Mouse (Mus musculus): Measurements from ENCODE around the gene Slc7a5. TPM values are rescaled to one million over a fixed set of nuclear protein-coding genes. Genes with fewer than 3 reads are reported as not detected.

Slc7a5 gene
- polyA plus RNA-seq, 1 experiment from 2014 or later: 18.7 TPM

DNA sequence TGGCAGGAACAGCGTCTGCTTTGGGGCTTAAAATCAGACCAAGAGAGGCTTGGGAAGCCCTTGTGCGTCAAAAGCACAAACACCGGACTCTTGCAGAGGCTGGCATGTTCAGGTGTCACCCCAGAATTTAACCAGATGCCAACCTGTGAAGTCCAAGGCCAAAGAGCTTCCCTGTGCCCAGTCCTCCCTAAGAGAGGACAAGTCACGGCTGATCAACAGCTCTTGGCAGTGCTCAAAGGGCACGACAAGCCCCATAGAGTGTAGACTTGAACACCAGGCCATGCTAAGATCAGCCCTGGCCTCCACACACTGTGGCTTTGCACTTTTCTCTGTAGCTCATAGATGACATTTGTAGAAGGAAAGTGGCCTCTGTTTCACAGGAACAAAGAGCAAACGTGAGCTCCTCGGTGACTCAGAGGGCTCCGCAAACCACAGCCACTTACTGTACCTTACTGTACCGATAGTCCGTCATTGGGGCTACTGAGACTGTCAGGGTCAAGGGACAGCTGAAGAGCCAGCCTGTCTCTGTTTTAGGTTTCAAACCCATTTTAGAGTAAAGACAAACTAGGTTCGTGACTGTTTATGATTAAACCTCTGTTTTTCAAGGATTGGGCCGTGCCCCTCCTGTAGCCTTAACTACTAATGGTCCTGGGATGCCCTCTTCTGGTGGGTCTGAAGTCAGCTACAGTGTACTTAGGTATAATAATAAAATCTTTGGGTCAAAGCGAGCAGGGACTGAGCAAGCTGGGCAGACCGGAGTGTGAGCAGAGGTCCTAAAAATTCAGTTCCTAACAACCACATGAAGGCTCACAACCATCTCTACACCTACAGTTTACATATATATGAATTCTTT is 25.4 kb upstream of the Slc7a5 start:
- DNase-seq (ENCODE audit: low spot score): no peak
- Histone ChIP-seq H3K4me1 (peaks cover 15% of the 10 kb centered on the region), H3K27me3 (replicated peaks; ENCODE audit: low read depth, poor library complexity, severe bottlenecking) (no peaks in the 10 kb centered on the region), H3K9me3 (no peaks in the 10 kb centered on the region), H3K36me3 (replicated peaks) (no peaks in the 10 kb centered on the region), H3K27ac (replicated peaks) (no peak overlapping the region), H3K4me3 (no peak overlapping the region)
- WGBS: 84% methylated on average over 14 of the region's 14 CpGs

DNA sequence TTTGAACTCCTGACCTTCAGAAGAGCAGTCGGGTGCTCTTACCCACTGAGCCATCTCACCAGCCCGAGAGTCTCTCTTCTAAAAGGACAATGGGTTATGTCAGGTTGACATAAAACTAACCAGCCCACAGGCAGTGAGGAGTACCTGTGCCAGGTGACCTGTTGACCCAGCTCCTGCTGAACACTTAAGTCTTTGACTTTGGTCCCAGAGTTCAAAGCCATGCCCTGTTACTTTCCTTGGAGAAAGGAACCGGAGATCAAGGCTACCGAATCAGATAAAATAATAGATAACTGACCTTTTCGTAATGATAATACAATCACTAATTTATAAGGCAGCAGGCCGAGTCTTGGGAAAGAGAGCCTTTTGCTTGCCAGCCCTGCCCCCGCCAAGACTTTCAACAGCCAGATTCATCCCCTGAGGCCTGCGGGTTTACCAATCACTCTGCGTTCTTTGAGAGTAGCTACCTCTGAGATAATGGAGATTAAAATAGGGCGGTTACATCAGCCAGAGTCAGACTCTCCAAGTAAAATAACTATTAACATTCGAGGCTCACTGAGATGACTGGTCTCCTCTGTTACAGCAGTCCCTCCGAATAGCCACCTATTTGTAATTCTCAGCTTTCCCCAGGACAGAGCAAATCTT is 24.7 kb upstream of the Slc7a5 start:
- H3K27me3 ChIP-seq (replicated peaks; ENCODE audit: low read depth, poor library complexity, severe bottlenecking): no peaks in the 10 kb centered on the region
- WGBS: 77% methylated on average over 12 of the region's 12 CpGs
- H3K36me3 ChIP-seq (replicated peaks): no peaks in the 10 kb centered on the region
- no peak overlapping the region for H3K4me3 ChIP-seq
- no peak for DNase-seq (ENCODE audit: low spot score)
- H3K27ac ChIP-seq (replicated peaks): no peak overlapping the region
- peaks cover 15% of the 10 kb centered on the region for H3K4me1 ChIP-seq
- H3K9me3 ChIP-seq: no peaks in the 10 kb centered on the region

DNA sequence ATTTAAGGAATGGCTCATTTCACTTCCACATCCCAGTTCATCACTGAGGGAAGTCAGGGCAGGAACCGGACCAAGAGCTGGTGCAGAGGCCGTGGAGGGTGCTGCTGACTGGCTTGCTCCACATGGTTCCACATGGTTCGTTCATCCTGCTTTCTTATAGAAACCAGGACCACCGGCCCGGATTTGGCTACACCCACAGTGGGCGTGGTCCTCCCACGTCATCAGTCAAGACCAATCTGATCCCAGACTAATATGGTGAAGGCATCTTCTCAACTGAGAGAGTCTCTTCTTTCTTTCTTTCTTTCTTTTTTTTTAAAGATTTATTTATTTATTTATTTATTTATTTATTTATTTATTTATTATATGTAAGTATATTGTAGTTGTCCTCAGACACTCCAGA is 24.1 kb upstream of the Slc7a5 start:
- DNase-seq (ENCODE audit: low spot score): no peak
- no peaks in the 10 kb centered on the region for H3K9me3 ChIP-seq
- no peak overlapping the region for H3K4me3 ChIP-seq
- no peaks in the 10 kb centered on the region for H3K36me3 ChIP-seq (replicated peaks)
- peaks cover 15% of the 10 kb centered on the region for H3K4me1 ChIP-seq
- no peak overlapping the region for H3K27ac ChIP-seq (replicated peaks)
- no peaks in the 10 kb centered on the region for H3K27me3 ChIP-seq (replicated peaks; ENCODE audit: low read depth, poor library complexity, severe bottlenecking)
- 79% methylated on average over 7 of the region's 7 CpGs for WGBS

DNA sequence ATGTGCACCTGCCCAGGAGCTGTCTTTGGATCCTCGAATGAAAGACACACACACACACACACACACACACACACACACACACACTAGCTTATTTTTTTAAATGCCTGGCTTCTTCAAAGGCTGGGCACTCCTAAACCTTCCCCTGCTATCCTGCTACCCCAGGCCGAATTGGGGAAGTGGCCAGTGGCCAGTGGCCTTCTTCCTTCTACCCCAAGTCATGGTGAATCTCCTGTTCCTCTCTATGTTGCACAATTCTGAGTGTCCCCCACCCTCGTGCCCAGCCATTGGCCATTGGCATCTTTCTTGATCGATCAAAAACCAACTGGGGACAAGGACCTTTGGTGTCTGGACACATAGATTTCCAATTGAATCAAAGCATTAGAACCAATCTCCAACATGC is 22.6 kb upstream of the Slc7a5 start:
- Histone ChIP-seq H3K27me3 (replicated peaks; ENCODE audit: low read depth, poor library complexity, severe bottlenecking) (no peaks in the 10 kb centered on the region), H3K27ac (replicated peaks) (no peak overlapping the region), H3K36me3 (replicated peaks) (no peaks in the 10 kb centered on the region), H3K4me1 (peaks cover 5% of the 10 kb centered on the region; the same call in 1 of the 2 replicates), H3K9me3 (no peaks in the 10 kb centered on the region), H3K4me3 (no peak overlapping the region)
- 87% methylated on average over 4 of the region's 4 CpGs for WGBS
- DNase-seq (ENCODE audit: low spot score): no peak

DNA sequence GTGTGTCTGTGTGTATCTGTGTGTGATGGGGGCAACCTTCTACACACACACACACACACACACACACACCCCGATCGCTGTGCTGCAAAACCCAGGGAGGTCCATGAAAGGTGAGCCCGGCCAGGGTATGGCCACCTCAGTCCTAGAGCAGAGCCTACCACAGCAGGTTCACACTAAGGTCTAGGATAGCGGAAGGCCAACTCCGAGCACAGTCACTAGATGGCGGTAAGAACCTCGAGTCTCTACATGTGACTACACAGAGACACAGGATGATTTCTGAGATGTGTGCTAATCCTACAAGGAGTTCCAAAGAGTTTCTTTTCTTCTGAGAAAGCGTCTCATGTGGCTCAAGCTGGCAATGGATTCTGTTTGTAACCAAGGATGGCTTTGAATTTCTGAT is 19.8 kb upstream of the Slc7a5 start:
- DNase-seq (ENCODE audit: low spot score): peak; percentile 34
- 47% methylated on average over 8 of the region's 8 CpGs for WGBS

DNA sequence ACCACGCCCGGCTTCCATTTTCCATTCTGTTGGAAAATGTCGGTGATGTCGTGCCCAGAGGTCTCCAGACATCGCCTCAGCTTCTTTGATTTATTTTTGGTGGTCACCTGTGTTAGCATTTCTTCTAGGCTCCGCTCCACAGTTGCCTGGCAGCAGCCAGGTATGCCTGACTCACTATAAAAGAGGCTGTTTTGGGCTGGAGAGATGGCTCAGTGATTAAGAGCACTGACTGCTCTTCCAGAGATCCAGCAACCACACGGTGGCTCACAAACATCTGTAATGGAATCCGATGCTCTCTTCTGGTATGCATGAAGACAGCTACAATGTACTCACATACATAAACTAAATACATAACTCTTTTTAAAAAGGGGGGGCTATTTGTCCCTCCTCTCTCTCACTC is 18.8 kb upstream of the Slc7a5 start:
- Histone ChIP-seq H3K9me3 (no peaks in the 10 kb centered on the region), H3K36me3 (replicated peaks) (no peaks in the 10 kb centered on the region), H3K4me3 (no peak overlapping the region), H3K27me3 (replicated peaks; ENCODE audit: low read depth, poor library complexity, severe bottlenecking) (no peaks in the 10 kb centered on the region), H3K4me1 (peaks cover 15% of the 10 kb centered on the region), H3K27ac (replicated peaks) (no peak overlapping the region)
- DNase-seq (ENCODE audit: low spot score): no peak
- WGBS: 68% methylated on average over 8 of the region's 8 CpGs

More for the DNA sequence above, 19.8 kb upstream of the Slc7a5 start:
- Histone ChIP-seq H3K27me3 (replicated peaks; ENCODE audit: low read depth, poor library complexity, severe bottlenecking) (no peaks in the 10 kb centered on the region), H3K9me3 (no peaks in the 10 kb centered on the region), H3K4me1 (peaks cover 4% of the 10 kb centered on the region; the same call in 1 of the 2 replicates), H3K36me3 (replicated peaks) (no peaks in the 10 kb centered on the region), H3K27ac (replicated peaks) (no peak overlapping the region), H3K4me3 (no peak overlapping the region)

DNA sequence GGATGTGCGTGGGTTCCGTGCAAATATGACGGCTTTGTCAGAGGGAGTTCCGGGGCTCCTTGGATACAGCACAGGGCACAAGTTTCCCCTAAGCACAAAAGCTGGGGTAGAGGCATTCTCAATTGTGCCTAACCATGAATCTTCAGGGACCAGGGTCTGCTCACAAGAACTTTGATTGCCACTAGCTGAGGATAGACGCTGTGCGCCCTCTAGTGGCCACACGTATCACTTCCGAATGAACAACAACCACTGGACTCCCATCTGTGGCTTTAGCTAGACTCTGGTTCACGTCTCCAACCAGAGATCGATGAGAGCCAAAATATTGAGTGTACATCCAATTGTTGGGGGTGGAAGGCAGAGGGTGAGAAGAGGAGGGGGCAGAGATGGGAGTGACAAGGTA is 18.1 kb upstream of the Slc7a5 start:
- no peaks in the 10 kb centered on the region for H3K36me3 ChIP-seq (replicated peaks)
- H3K9me3 ChIP-seq: no peaks in the 10 kb centered on the region
- H3K4me3 ChIP-seq: no peak overlapping the region
- no peak overlapping the region for H3K27ac ChIP-seq (replicated peaks)
- 35% methylated on average over 10 of the region's 10 CpGs for WGBS
- peaks cover 16% of the 10 kb centered on the region for H3K4me1 ChIP-seq
- H3K27me3 ChIP-seq (replicated peaks; ENCODE audit: low read depth, poor library complexity, severe bottlenecking): no peaks in the 10 kb centered on the region
- peak; percentile 86 for DNase-seq (ENCODE audit: low spot score)

DNA sequence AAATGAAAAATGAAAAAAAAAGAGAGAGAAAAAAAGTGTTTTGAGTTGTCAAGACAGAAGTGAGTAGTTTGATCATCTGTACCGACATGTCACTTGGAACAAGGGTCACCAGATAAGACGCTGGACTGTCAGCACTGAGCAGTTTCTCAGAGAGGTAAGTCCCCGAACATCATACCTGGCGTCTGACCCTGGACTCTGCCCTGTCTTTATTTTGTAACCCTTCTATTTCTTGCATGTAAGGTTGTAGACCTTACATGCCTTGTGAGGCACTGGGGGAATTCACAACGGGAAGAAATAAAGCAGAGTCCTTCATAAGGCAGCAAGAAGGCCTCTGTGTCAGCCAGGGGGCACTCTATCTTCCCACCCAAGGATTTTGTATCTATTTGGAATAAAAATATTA is 17.2 kb upstream of the Slc7a5 start:
- 84% methylated on average over 5 of the region's 5 CpGs for WGBS

DNA sequence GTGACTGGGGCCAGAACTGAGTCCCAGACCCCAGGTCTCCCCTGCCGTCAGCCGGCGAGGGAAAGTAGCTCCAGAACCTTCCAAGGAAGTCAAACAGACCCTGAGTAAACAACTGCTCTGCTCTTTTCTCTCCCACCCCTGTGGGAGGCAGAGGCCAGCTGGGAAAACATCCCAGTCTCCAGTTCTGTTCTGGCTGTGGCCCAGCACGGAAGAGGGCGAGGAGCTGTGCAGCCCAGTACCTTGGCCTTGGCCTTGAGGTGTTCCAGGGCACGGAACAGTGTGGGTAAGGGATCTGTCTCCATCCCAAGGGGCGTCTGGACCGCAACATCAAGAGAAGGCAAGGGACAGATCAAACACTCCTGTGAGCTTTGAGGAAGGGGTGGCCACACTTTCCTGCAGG is 14.6 kb upstream of the Slc7a5 start:
- no peak overlapping the region for H3K4me3 ChIP-seq
- H3K27ac ChIP-seq (replicated peaks): peak overlapping the region; percentile 48
- no peaks in the 10 kb centered on the region for H3K36me3 ChIP-seq (replicated peaks)
- WGBS: 70% methylated on average over 8 of the region's 8 CpGs
- H3K27me3 ChIP-seq (replicated peaks; ENCODE audit: low read depth, poor library complexity, severe bottlenecking): no peaks in the 10 kb centered on the region
- H3K9me3 ChIP-seq: no peaks in the 10 kb centered on the region
- DNase-seq (ENCODE audit: low spot score): no peak
- H3K4me1 ChIP-seq: peaks cover 27% of the 10 kb centered on the region

More for the DNA sequence above, 17.2 kb upstream of the Slc7a5 start:
- Histone ChIP-seq H3K4me3 (no peak overlapping the region), H3K36me3 (replicated peaks) (no peaks in the 10 kb centered on the region), H3K4me1 (peaks cover 21% of the 10 kb centered on the region), H3K27me3 (replicated peaks; ENCODE audit: low read depth, poor library complexity, severe bottlenecking) (no peaks in the 10 kb centered on the region), H3K9me3 (no peaks in the 10 kb centered on the region), H3K27ac (replicated peaks) (no peak overlapping the region)
- DNase-seq (ENCODE audit: low spot score): no peak

DNA sequence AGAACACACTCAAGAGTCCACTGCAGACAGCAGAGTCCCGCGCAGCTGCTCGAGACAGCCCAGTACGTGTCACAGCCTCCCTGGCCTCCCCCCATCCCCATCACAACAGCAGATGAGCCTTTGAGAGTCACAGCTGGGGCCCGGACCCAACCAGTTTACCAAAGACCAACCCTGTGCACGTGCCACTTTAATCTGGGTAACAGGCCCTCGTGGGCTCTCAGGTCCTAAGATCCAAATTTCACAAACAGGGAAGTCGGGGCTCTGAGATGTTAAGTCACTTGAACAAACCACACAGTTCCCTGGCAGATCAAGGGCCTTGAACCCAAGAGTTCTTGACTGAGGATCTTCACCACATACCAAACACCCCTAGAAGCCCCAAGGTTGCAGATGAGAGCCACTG is 14.1 kb upstream of the Slc7a5 start:
- Histone ChIP-seq H3K27me3 (replicated peaks; ENCODE audit: low read depth, poor library complexity, severe bottlenecking) (no peaks in the 10 kb centered on the region), H3K27ac (replicated peaks) (peak overlapping the region; percentile 48), H3K4me1 (peaks cover 27% of the 10 kb centered on the region), H3K36me3 (replicated peaks) (no peaks in the 10 kb centered on the region), H3K4me3 (no peak overlapping the region), H3K9me3 (no peaks in the 10 kb centered on the region)
- DNase-seq (ENCODE audit: low spot score): no peak
- WGBS: 79% methylated on average over 8 of the region's 8 CpGs

DNA sequence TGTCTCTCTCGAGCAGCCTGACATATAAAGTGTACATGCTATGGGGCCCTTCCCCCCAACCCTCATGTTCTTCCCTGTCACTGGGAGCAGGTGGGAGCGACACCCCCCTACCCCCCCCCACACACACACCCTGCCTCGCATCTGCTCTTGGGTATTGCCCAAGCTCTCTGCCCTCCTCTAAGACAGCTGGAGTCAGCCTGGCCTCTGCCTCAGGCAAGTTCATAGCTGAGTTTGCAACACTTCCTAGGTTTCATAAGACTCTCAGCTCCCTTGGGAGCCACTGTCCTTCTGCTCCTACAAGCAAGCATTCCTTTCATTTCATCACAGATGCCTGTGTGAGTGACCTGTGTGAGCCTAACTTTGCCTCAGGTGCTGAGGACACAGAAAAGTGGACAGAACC is 12.2 kb upstream of the Slc7a5 start:
- Histone ChIP-seq H3K27me3 (replicated peaks; ENCODE audit: low read depth, poor library complexity, severe bottlenecking) (no peaks in the 10 kb centered on the region), H3K27ac (replicated peaks) (no peak overlapping the region), H3K9me3 (no peaks in the 10 kb centered on the region), H3K36me3 (replicated peaks) (no peaks in the 10 kb centered on the region), H3K4me1 (peaks cover 28% of the 10 kb centered on the region), H3K4me3 (no peak overlapping the region)
- 48% methylated on average over 3 of the region's 3 CpGs for WGBS
- no peak for DNase-seq (ENCODE audit: low spot score)

DNA sequence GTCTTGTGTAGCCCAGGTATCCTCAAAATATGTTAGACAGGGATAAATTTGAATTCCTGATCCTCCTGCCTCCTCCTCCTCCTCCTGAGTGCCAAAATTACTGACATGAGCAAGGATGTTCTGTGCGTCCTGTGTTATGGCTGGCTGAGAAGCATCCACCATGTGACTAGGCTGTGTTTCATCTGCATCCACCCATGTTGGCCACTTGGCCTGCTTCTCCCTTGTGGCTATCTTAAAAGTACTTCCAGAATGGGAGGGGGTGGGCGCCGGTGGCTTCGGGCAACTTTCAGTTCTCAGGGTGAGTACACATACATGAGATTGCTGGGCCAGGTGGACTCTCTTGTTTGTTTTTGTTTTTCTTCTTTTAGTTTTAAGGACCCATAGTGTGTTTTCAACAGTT is 11.7 kb upstream of the Slc7a5 start:
- no peak overlapping the region for H3K4me3 ChIP-seq
- H3K36me3 ChIP-seq (replicated peaks): no peaks in the 10 kb centered on the region
- no peaks in the 10 kb centered on the region for H3K27me3 ChIP-seq (replicated peaks; ENCODE audit: low read depth, poor library complexity, severe bottlenecking)
- H3K27ac ChIP-seq (replicated peaks): no peak overlapping the region
- no peak for DNase-seq (ENCODE audit: low spot score)
- 75% methylated on average over 4 of the region's 4 CpGs for WGBS
- H3K9me3 ChIP-seq: no peaks in the 10 kb centered on the region
- H3K4me1 ChIP-seq: peaks cover 34% of the 10 kb centered on the region

DNA sequence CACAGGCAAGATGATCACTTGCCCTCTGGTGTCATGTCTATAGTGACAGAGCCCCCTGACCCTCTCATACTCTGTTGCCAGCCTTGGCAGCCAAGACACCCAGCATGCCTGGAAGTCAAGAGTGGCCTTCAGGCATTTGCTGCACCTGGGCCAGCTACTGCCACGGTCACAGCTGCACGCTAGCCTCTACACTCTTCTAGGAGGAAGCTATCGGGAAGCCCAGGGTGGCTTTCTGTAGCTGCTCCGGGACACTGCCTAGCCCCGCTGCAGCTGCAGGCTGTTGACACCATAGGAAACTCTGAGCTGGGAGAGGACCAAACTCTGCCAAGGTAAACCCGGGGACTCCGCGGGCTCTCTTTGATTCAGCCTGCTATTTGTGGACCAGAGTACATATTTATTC is 5.9 kb upstream of the Slc7a5 start:
- Histone ChIP-seq H3K36me3 (replicated peaks) (no peaks in the 10 kb centered on the region), H3K27me3 (replicated peaks; ENCODE audit: low read depth, poor library complexity, severe bottlenecking) (peaks cover 19% of the 10 kb centered on the region), H3K27ac (replicated peaks) (no peak overlapping the region), H3K4me1 (peaks cover 21% of the 10 kb centered on the region), H3K9me3 (no peaks in the 10 kb centered on the region), H3K4me3 (no peak overlapping the region)
- no peak for DNase-seq (ENCODE audit: low spot score)
- WGBS: 86% methylated on average over 8 of the region's 8 CpGs
